Mouse (Mus musculus): ENCODE measurements at regions not wholly inside any gene's neighbourhood (a gene's known extent, or its start where the extent isn't known, plus 50 kb on each side); places are given as distances from the start of the nearest gene placed in this dataset.
A peak's percentile ranks its signal among the peaks of the same experiment; 100 is the strongest.

- DNase-seq = peak in 1 of 2 experiments; percentile 1
These were observed 250.0 kb downstream of the Prr32 start for GRCm38 (mm10) chrX:45340661-45341060.

All from kidney, adult 8-10 months (tissue).